Mouse (Mus musculus) kidney, embryonic 14.5 days (tissue): ENCODE measurements at regions not wholly inside any gene's neighbourhood (a gene's known extent, or its start where the extent isn't known, plus 50 kb on each side); places are given as distances from the start of the nearest gene placed in this dataset.

ENCODE experiments used
- ATAC-seq: fragments of 200-750 bp; cut with Nextera tagmentation; 2 replicates; pipeline ENCODE4 v1.8.0; 2017; ENCODE audit warnings: moderate number of reproducible peaks, mild to moderate bottlenecking, moderate TSS enrichment, moderate library complexity; ENCODE audit not compliant: low FRiP score, low TSS enrichment
- H3K27ac ChIP-seq: fragments of 300-500 bp; sonication (generic); 2 replicates; pipeline ENCODE4 v1.5.1; 2014; ENCODE audit warnings: low read depth, mild to moderate bottlenecking, low read length, moderate library complexity, mixed read lengths
- H3K27me3 ChIP-seq: fragments of 300-500 bp; sonication (generic); 2 replicates; pipeline ENCODE4 v1.6.1; 2014; ENCODE audit warnings: mild to moderate bottlenecking, low read length; ENCODE audit not compliant: control insufficient read depth, insufficient read depth
- H3K36me3 ChIP-seq: fragments of 300-500 bp; sonication (generic); 2 replicates; pipeline ENCODE4 v1.6.1; 2014; ENCODE audit warnings: low read length, mixed read lengths; ENCODE audit not compliant: control insufficient read depth, insufficient read depth
- H3K4me1 ChIP-seq: fragments of 300-500 bp; sonication (generic); 2 replicates; pipeline ENCODE4 v1.6.1; 2014; ENCODE audit warnings: low read length, mixed read lengths; ENCODE audit not compliant: control insufficient read depth, insufficient read depth
- H3K4me2 ChIP-seq: fragments of 300-500 bp; sonication (generic); replicated peaks from 2 replicates; pipeline ENCODE4 v1.6.1; 2014; ENCODE audit warnings: low read depth, mild to moderate bottlenecking, low read length
- H3K4me3 ChIP-seq: fragments of 300-500 bp; sonication (generic); 2 replicates; pipeline ENCODE4 v1.5.1; 2014; ENCODE audit warnings: mild to moderate bottlenecking, low read length
- H3K9ac ChIP-seq: fragments of 300-500 bp; sonication (generic); 2 replicates; pipeline ENCODE4 v1.6.1; 2014; ENCODE audit warnings: low read depth, mild to moderate bottlenecking, low read length, moderate library complexity
- H3K9me3 ChIP-seq: fragments of 300-500 bp; sonication (generic); 2 replicates; pipeline ENCODE4 v1.6.1; 2016; ENCODE audit warnings: low read length; ENCODE audit not compliant: control insufficient read depth
- WGBS: fragments of 180-500 bp; shearing (Covaris S2); extraction: QIAGEN DNeasy Blood & Tissue Kit; methylation state at CpG from one replicate; pipeline ENCODE4 v1.1.7; 2014; 5-methylcytosine and 5-hydroxymethylcytosine counted together

GRCm38 (mm10) chr12:59770980-59771379, 551.5 kb upstream of the Fbxo33 start:
- Histone ChIP-seq H3K4me3 (no peak overlapping the region), H3K4me1 (no peaks in the 10 kb centered on the region), H3K4me2 (no peak overlapping the region), H3K27ac (no peak overlapping the region), H3K27me3 (no peaks in the 10 kb centered on the region), H3K9ac (no peak overlapping the region), H3K36me3 (no peaks in the 10 kb centered on the region), H3K9me3 (no peaks in the 10 kb centered on the region)
- no peak for ATAC-seq
- 85% methylated on average over 1 of the region's 1 CpGs for WGBS

- H3K9ac ChIP-seq = no peak overlapping the region
- no peaks in the 10 kb centered on the region for H3K9me3 ChIP-seq
- 81% methylated on average over 1 of the region's 1 CpGs for WGBS
Measured at GRCm38 (mm10) chr12:59762260-59762659, 542.7 kb upstream of the Fbxo33 start.

GRCm38 (mm10) chr12:59744768-59745167, 525.2 kb upstream of the Fbxo33 start:
- H3K9ac ChIP-seq = no peak overlapping the region
- H3K27ac ChIP-seq = no peak overlapping the region
- H3K36me3 ChIP-seq = no peaks in the 10 kb centered on the region
- H3K4me2 ChIP-seq = no peak overlapping the region
- WGBS = 51% methylated on average over 2 of the region's 2 CpGs
- no peaks in the 10 kb centered on the region for H3K9me3 ChIP-seq
- ATAC-seq = peak; percentile 78; the same call in 1 of the 2 replicates
- H3K27me3 ChIP-seq = no peaks in the 10 kb centered on the region
- no peaks in the 10 kb centered on the region for H3K4me1 ChIP-seq
- H3K4me3 ChIP-seq = no peak overlapping the region

More at GRCm38 (mm10) chr12:59762260-59762659, 542.7 kb upstream of the Fbxo33 start:
- H3K27ac ChIP-seq = no peak overlapping the region
- H3K36me3 ChIP-seq = no peaks in the 10 kb centered on the region
- no peak overlapping the region for H3K4me2 ChIP-seq
- H3K4me1 ChIP-seq = no peaks in the 10 kb centered on the region
- no peaks in the 10 kb centered on the region for H3K27me3 ChIP-seq
- ATAC-seq = no peak
- no peak overlapping the region for H3K4me3 ChIP-seq

- H3K4me2 ChIP-seq = no peak overlapping the region
- ATAC-seq = no peak
- H3K36me3 ChIP-seq = no peaks in the 10 kb centered on the region
- H3K27ac ChIP-seq = no peak overlapping the region
- H3K4me3 ChIP-seq = no peak overlapping the region
- H3K4me1 ChIP-seq = no peaks in the 10 kb centered on the region
- no peaks in the 10 kb centered on the region for H3K27me3 ChIP-seq
- WGBS = 54% methylated on average over 11 of the region's 11 CpGs
- no peak overlapping the region for H3K9ac ChIP-seq
- no peaks in the 10 kb centered on the region for H3K9me3 ChIP-seq
Measured at GRCm38 (mm10) chr12:59743211-59743610, 523.7 kb upstream of the Fbxo33 start.

GRCm38 (mm10) chr12:59724951-59725350, 505.4 kb upstream of the Fbxo33 start:
- H3K27me3 ChIP-seq = no peaks in the 10 kb centered on the region
- ATAC-seq = no peak
- H3K9ac ChIP-seq = no peak overlapping the region
- H3K4me3 ChIP-seq = no peak overlapping the region
- H3K9me3 ChIP-seq = no peaks in the 10 kb centered on the region
- H3K27ac ChIP-seq = no peak overlapping the region
- no peaks in the 10 kb centered on the region for H3K4me1 ChIP-seq
- H3K4me2 ChIP-seq = no peak overlapping the region
- H3K36me3 ChIP-seq = no peaks in the 10 kb centered on the region
- 100% methylated on average over 1 of the region's 1 CpGs for WGBS

GRCm38 (mm10) chr12:59722471-59723182, 503.1 kb upstream of the Fbxo33 start:
- WGBS = 86% methylated on average over 6 of the region's 6 CpGs

GRCm38 (mm10) chr12:59713216-59713615, 493.7 kb upstream of the Fbxo33 start:
- Histone ChIP-seq H3K27me3 (no peaks in the 10 kb centered on the region), H3K4me3 (no peak overlapping the region), H3K36me3 (no peaks in the 10 kb centered on the region), H3K27ac (no peak overlapping the region), H3K9ac (no peak overlapping the region), H3K4me1 (no peaks in the 10 kb centered on the region), H3K9me3 (no peaks in the 10 kb centered on the region), H3K4me2 (no peak overlapping the region)
- no peak for ATAC-seq
- whole genome bisulfite sequencing = 82% methylated on average over 3 of the region's 3 CpGs

More at GRCm38 (mm10) chr12:59722471-59723182, 503.1 kb upstream of the Fbxo33 start:
- H3K4me2 ChIP-seq = no peak overlapping the region
- H3K9me3 ChIP-seq = no peaks in the 10 kb centered on the region
- no peak overlapping the region for H3K9ac ChIP-seq
- H3K4me1 ChIP-seq = no peaks in the 10 kb centered on the region
- H3K4me3 ChIP-seq = no peak overlapping the region
- no peak overlapping the region for H3K27ac ChIP-seq
- H3K27me3 ChIP-seq = no peaks in the 10 kb centered on the region
- H3K36me3 ChIP-seq = no peaks in the 10 kb centered on the region
- ATAC-seq = no peak

- Histone ChIP-seq H3K27ac (no peak overlapping the region), H3K27me3 (no peaks in the 10 kb centered on the region), H3K36me3 (no peaks in the 10 kb centered on the region), H3K9ac (no peak overlapping the region), H3K9me3 (no peaks in the 10 kb centered on the region), H3K4me2 (no peak overlapping the region), H3K4me3 (no peak overlapping the region), H3K4me1 (no peaks in the 10 kb centered on the region)
- 80% methylated on average over 2 of the region's 2 CpGs for WGBS
- no peak for ATAC-seq
Measured at GRCm38 (mm10) chr12:59683235-59683634, 463.7 kb upstream of the Fbxo33 start.

GRCm38 (mm10) chr12:59663161-59663560, 443.6 kb upstream of the Fbxo33 start:
- Histone ChIP-seq H3K4me2 (no peak overlapping the region), H3K9me3 (no peaks in the 10 kb centered on the region), H3K36me3 (no peaks in the 10 kb centered on the region), H3K4me1 (no peaks in the 10 kb centered on the region), H3K27me3 (no peaks in the 10 kb centered on the region), H3K27ac (no peak overlapping the region), H3K9ac (no peak overlapping the region), H3K4me3 (no peak overlapping the region)
- no peak for ATAC-seq
